Mouse (Mus musculus) C2C12 (cell line): Measurements from ENCODE around the gene Ccdc77. TPM values are rescaled to one million over a fixed set of nuclear protein-coding genes. Genes with fewer than 3 reads are reported as not detected.

Source experiments
- H3K27me3 ChIP-seq: one replicate; pipeline ENCODE4 v1.6.1; 2011; ENCODE audit not compliant: control insufficient read depth, insufficient read depth, insufficient read length
- H3K36me3 ChIP-seq: one replicate; pipeline ENCODE4 v1.6.1; 2011; ENCODE audit not compliant: control insufficient read depth, insufficient read depth
- H3K4me3 ChIP-seq: one replicate; pipeline ENCODE4 v1.5.1; 2011; ENCODE audit warnings: mild to moderate bottlenecking, control low read depth; ENCODE audit not compliant: poor library complexity, insufficient read depth, severe bottlenecking
- H3K79me2 ChIP-seq: one replicate; pipeline ENCODE4 v1.6.1; 2011; ENCODE audit not compliant: control insufficient read depth, insufficient read depth
- H3K79me3 ChIP-seq: one replicate; pipeline ENCODE4 v1.6.1; 2011; ENCODE audit warnings: low read depth, control low read depth
- H3ac ChIP-seq: one replicate; pipeline ENCODE3; 2011; ENCODE audit warnings: low read depth; ENCODE audit not compliant: control insufficient read depth, insufficient read length
- CEBPB ChIP-seq: IDR thresholded peaks from one replicate; pipeline ENCODE4 v1.6.1; 2011; ENCODE audit warnings: low read depth, mild to moderate bottlenecking, control low read depth, moderate library complexity
- CTCF ChIP-seq: IDR thresholded peaks from one replicate; pipeline ENCODE4 v1.5.1; 2011; ENCODE audit not compliant: control insufficient read depth, insufficient read depth, insufficient read length
- FOSL1 ChIP-seq: IDR thresholded peaks from one replicate; pipeline ENCODE4 v1.8.0; 2011; ENCODE audit warnings: mild to moderate bottlenecking, low read length; ENCODE audit not compliant: poor library complexity, insufficient read depth, severe bottlenecking
- MAX ChIP-seq: IDR thresholded peaks from one replicate; pipeline ENCODE4 v1.6.1; 2011; ENCODE audit warnings: mild to moderate bottlenecking, control low read depth
- MYOD1 ChIP-seq: IDR thresholded peaks from one replicate; pipeline ENCODE4 v1.6.1; 2011; ENCODE audit warnings: low read depth; ENCODE audit not compliant: control insufficient read depth, insufficient read length
- MYOG ChIP-seq: IDR thresholded peaks from one replicate; pipeline ENCODE4 v1.6.1; 2011; ENCODE audit not compliant: control insufficient read depth, insufficient read length; ENCODE audit errors: extremely low read depth
- USF1 ChIP-seq: IDR thresholded peaks from one replicate; pipeline ENCODE4 v1.6.1; 2011; ENCODE audit warnings: low read depth, mild to moderate bottlenecking, control low read depth, moderate library complexity
- polyA plus RNA-seq: library from polyadenylated mRNA; unstranded; fragments of >200 nt; fragmentation: generic; extraction: Trizol; gene quantifications from one replicate; pipeline ENCODE4 v1.2.1, GENCODE M21; 2012; ENCODE audit warnings: missing spikeins

The Ccdc77 gene
- polyA plus RNA-seq, 1 experiment, result 3.8 TPM

- Histone ChIP-seq H3ac (no peak overlapping the region), H3K79me3 (no peaks in the 10 kb centered on the region), H3K27me3 (no peaks in the 10 kb centered on the region), H3K36me3 (no peaks in the 10 kb centered on the region), H3K79me2 (no peaks in the 10 kb centered on the region), H3K4me3 (no peak overlapping the region)
- TF ChIP-seq FOSL1, result no peak
- no peak for TF ChIP-seq CTCF
- TF ChIP-seq MYOG, result no peak
- no peak for TF ChIP-seq MAX
- no peak for TF ChIP-seq USF1
- TF ChIP-seq CEBPB, result no peak
- TF ChIP-seq MYOD1, result no peak
Measured at GRCm38 (mm10) chr6:120274887-120275286, 89.3 kb downstream of the Ccdc77 start.

Other genes with a start within 250 kb of the Ccdc77 start
- 0.26 TPM for gene D330020A13Rik, start 70.0 kb downstream of the Ccdc77 start, polyA plus RNA-seq
- 0.33 TPM for gene B4galnt3, start 69.8 kb downstream of the Ccdc77 start, polyA plus RNA-seq
- gene Kdm5a, start 250 bp downstream of the Ccdc77 start, polyA plus RNA-seq, result 5.8 TPM
- 10.8 TPM for gene Il17ra, start 98.9 kb upstream of the Ccdc77 start, polyA plus RNA-seq
- gene Tmem121b, start 129.4 kb upstream of the Ccdc77 start, polyA plus RNA-seq, result 0.02 TPM
- 10.2 TPM for gene Hdhd5, start 166.9 kb upstream of the Ccdc77 start, polyA plus RNA-seq